In the genomic region with DNA sequence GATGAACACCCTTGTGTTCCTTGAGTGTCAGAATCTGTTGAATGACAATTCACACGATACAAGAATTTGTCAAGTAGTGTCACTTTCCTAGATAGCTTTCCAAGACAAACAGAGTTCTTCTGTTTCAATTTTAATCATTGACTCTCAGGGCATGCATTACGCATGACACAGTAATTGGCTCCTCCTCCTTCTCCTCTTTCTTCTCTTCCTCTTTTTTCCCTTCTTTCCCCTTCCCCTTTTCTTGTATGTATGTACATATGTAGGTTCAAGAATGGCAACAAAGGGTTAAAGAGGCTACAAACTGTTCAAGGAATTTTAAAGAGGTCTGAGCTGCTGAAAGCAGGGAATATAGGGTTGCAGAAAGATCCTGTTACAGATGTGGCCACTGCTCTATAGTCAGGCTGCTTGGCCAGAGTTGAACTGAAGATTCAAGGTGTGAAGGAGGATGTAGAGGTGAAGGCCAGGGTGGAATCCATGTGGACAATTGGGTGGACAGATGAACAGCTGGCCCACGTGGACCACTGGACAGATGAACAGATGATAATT, we compare ENCODE assay signal across 14 mouse cellular contexts. TPM values are rescaled to one million over a fixed set of nuclear protein-coding genes. Genes with fewer than 3 reads are reported as not detected.
"Had no signal": no experiment of that assay in that cellular context is flagged by ENCODE, and none has a peak within 500 bp of the region (broad histone marks: within the 10 kb centered on the region; RNA-seq: fewer than 3 reads in every experiment).

No protein-coding gene starts in this region.

- H3K4me1 ChIP-seq: intestine, embryonic 15.5 days; liver, embryonic 15.5 days had no signal

- H3K9ac ChIP-seq: intestine, embryonic 15.5 days; kidney, embryonic 15.5 days; liver, embryonic 15.5 days; lung, embryonic 14.5 days; midbrain, embryonic 15.5 days had no signal

- H3K4me3 ChIP-seq: intestine, embryonic 15.5 days; kidney, embryonic 15.5 days; layer of hippocampus, adult 2 months; liver, embryonic 15.5 days; midbrain, embryonic 15.5 days had no signal

- H3K36me3 ChIP-seq: intestine, embryonic 15.5 days; kidney, embryonic 15.5 days; liver, embryonic 15.5 days; midbrain, embryonic 15.5 days had no signal

- H3K27ac ChIP-seq: intestine, embryonic 15.5 days; kidney, embryonic 15.5 days; layer of hippocampus, adult 2 months; liver, embryonic 15.5 days had no signal

- H3K9me3 ChIP-seq: intestine, embryonic 15.5 days; kidney, embryonic 15.5 days; liver, embryonic 15.5 days; midbrain, embryonic 15.5 days had no signal

- DNase-seq: kidney, adult 2 months; kidney, postnatal 36 days; lung, embryonic 14.5 days; lung, postnatal 10 days; lung, postnatal 4 days; right cerebral cortex, adult 18-20 months; right cerebral cortex, postnatal 25 days; thymus, postnatal 4 days had no signal

- H3K27me3 ChIP-seq: intestine, embryonic 15.5 days; kidney, embryonic 15.5 days; liver, embryonic 15.5 days; midbrain, embryonic 15.5 days had no signal

- H3K4me2 ChIP-seq: intestine, embryonic 15.5 days; kidney, embryonic 15.5 days; liver, embryonic 11.5 days; liver, embryonic 15.5 days; lung, embryonic 14.5 days; midbrain, embryonic 15.5 days had no signal

- ATAC-seq: intestine, embryonic 15.5 days; midbrain, embryonic 15.5 days had no signal

RNA-seq across cellular contexts. Expression of gene Ccn6, which starts 43.8 kb away (rescaled TPM):
- polyA plus RNA-seq: liver, embryonic 15.5 days had no signal
